Mouse (Mus musculus) urinary bladder, postnatal 14 days (tissue): ENCODE results near the gene Iqgap3.
A peak's percentile ranks its signal among the peaks of the same experiment; 100 is the strongest.

Experiments used
- DNase-seq: peaks from one replicate; pipeline ENCODE4 v3.0.0; 2021; ENCODE audit warnings: low spot score

The Iqgap3 gene

GRCm38 (mm10) chr3:88150061-88150998, 68.6 kb downstream of the Iqgap3 start:
- DNase-seq = no peak

- no peak for DNase-seq
These were observed 69.2 kb downstream of the Iqgap3 start for GRCm38 (mm10) chr3:88150999-88151364.

- no peak for DNase-seq
These were observed 70.3 kb downstream of the Iqgap3 start for GRCm38 (mm10) chr3:88152056-88152455.

- no peak for DNase-seq
These were observed 71.7 kb downstream of the Iqgap3 start for GRCm38 (mm10) chr3:88153290-88154011.

- DNase-seq = no peak
These were observed 72.5 kb downstream of the Iqgap3 start for GRCm38 (mm10) chr3:88154236-88154635.

GRCm38 (mm10) chr3:88156817-88157216, 75.0 kb downstream of the Iqgap3 start:
- no peak for DNase-seq

- no peak for DNase-seq
These were observed 76.2 kb downstream of the Iqgap3 start for GRCm38 (mm10) chr3:88157771-88158597.

GRCm38 (mm10) chr3:88158991-88159390, 77.2 kb downstream of the Iqgap3 start:
- DNase-seq = no peak

GRCm38 (mm10) chr3:88160856-88161255, 79.1 kb downstream of the Iqgap3 start:
- no peak for DNase-seq

- DNase-seq = peak; percentile 54
These were observed 80.5 kb downstream of the Iqgap3 start for GRCm38 (mm10) chr3:88162259-88162658.

GRCm38 (mm10) chr3:88162811-88163210, 81.0 kb downstream of the Iqgap3 start:
- no peak for DNase-seq

GRCm38 (mm10) chr3:88163847-88164246, 82.1 kb downstream of the Iqgap3 start:
- no peak for DNase-seq

GRCm38 (mm10) chr3:88164263-88164662, 82.5 kb downstream of the Iqgap3 start:
- no peak for DNase-seq

GRCm38 (mm10) chr3:88166056-88166455, 84.3 kb downstream of the Iqgap3 start:
- DNase-seq = no peak

- DNase-seq = no peak
These were observed 88.6 kb downstream of the Iqgap3 start for GRCm38 (mm10) chr3:88170361-88170760.
